Mouse (Mus musculus) kidney, embryonic 15.5 days (tissue): ENCODE measurements around the gene Mapkapk2. TPM values are rescaled to one million over a fixed set of nuclear protein-coding genes. Genes with fewer than 3 reads are reported as not detected.

Source experiments
- ATAC-seq: fragments of 200-750 bp; cut with Nextera tagmentation; replicated peaks from 2 replicates; pipeline ENCODE4 v1.8.0; 2017; ENCODE audit warnings: moderate TSS enrichment; ENCODE audit not compliant: low FRiP score
- H3K27ac ChIP-seq: fragments of 300-500 bp; sonication (generic); 2 replicates; pipeline ENCODE4 v1.5.1; 2015; ENCODE audit warnings: mild to moderate bottlenecking, inconsistent platforms
- H3K27me3 ChIP-seq: fragments of 300-500 bp; sonication (generic); 2 replicates; pipeline ENCODE4 v1.6.1; 2015; ENCODE audit warnings: inconsistent platforms
- H3K36me3 ChIP-seq: fragments of 300-500 bp; sonication (generic); 2 replicates; pipeline ENCODE4 v1.6.1; 2015; ENCODE audit warnings: inconsistent platforms
- H3K4me1 ChIP-seq: fragments of 300-500 bp; sonication (generic); 2 replicates; pipeline ENCODE4 v1.6.1; 2015; ENCODE audit warnings: inconsistent platforms
- H3K4me2 ChIP-seq: fragments of 300-500 bp; sonication (generic); 2 replicates; pipeline ENCODE4 v1.6.1; 2015; ENCODE audit warnings: moderate library complexity, mild to moderate bottlenecking, inconsistent platforms
- H3K4me3 ChIP-seq: fragments of 300-500 bp; sonication (generic); replicated peaks from 2 replicates; pipeline ENCODE4 v1.5.1; 2015; ENCODE audit warnings: mild to moderate bottlenecking, inconsistent platforms
- H3K9ac ChIP-seq: fragments of 300-500 bp; sonication (generic); 2 replicates; pipeline ENCODE4 v1.6.1; 2015; ENCODE audit warnings: mild to moderate bottlenecking, inconsistent platforms
- H3K9me3 ChIP-seq: fragments of 300-500 bp; sonication (generic); replicated peaks from 2 replicates; pipeline ENCODE4 v1.6.1; 2016; ENCODE audit warnings: inconsistent platforms
- WGBS: fragments of 180-500 bp; shearing (Covaris S2); methylation state at CpG from one replicate; pipeline ENCODE4 v1.1.7; 2015; ENCODE audit warnings: mixed read lengths; 5-methylcytosine and 5-hydroxymethylcytosine counted together
- polyA plus RNA-seq: library from polyadenylated mRNA; unstranded; fragments of >200 nt; fragmentation: Nextera tagmentation; extraction: Ambion mirVana; gene quantifications from 2 replicates; pipeline ENCODE4 v1.2.1, GENCODE M21; 2015

Gene Mapkapk2
- polyA plus RNA-seq, 1 experiment from 2014 or later, result 49.3 TPM

DNA sequence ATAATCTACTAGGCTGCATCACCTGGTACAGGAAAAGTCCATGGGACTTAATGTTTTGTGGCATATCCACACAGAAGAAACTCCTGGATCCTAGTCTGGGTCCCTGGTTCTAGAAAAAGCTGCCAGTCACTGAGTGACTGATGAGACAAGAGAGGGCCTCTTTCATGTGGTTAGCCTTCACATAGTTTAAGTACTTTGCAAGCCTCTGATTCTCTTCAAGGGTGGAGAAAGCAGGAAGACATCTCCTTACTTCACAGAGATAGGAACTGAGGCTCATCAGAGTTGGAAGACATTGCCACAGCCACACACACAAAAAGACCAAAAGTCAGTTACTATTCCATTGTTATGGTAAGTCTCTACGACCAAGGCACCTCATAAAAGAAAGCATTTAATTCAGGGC is 91.6 kb downstream of the Mapkapk2 start:
- Histone ChIP-seq H3K36me3 (no peaks in the 10 kb centered on the region), H3K27me3 (no peaks in the 10 kb centered on the region), H3K4me2 (no peak overlapping the region), H3K27ac (no peak overlapping the region), H3K4me3 (no peak overlapping the region), H3K4me1 (peaks cover 6% of the 10 kb centered on the region; the same call in 1 of the 2 replicates), H3K9ac (no peak overlapping the region), H3K9me3 (no peaks in the 10 kb centered on the region)
- no peak for ATAC-seq
- 85% methylated on average over 1 of the region's 1 CpGs for WGBS

Other genes with a start within 250 kb of the Mapkapk2 start
- gene Fcmr, start 232.2 kb downstream of the Mapkapk2 start, polyA plus RNA-seq, result 0.47 TPM in 1 of 2 replicates, not detected in the other
- gene Il24, start 210.4 kb downstream of the Mapkapk2 start, polyA plus RNA-seq, result 0.13 TPM in 1 of 2 replicates, not detected in the other
- not detected in 2 replicates for gene Il20, start 186.4 kb downstream of the Mapkapk2 start, polyA plus RNA-seq
- gene Il19, start 157.7 kb downstream of the Mapkapk2 start, polyA plus RNA-seq, result 0.18 TPM in 1 of 2 replicates, not detected in the other
- not detected in 2 replicates for gene Il10, start 78.0 kb downstream of the Mapkapk2 start, polyA plus RNA-seq
- gene Dyrk3, start 40.5 kb upstream of the Mapkapk2 start, polyA plus RNA-seq, result 5.2 and 6.8 TPM in 2 replicates
- 61.4 and 68.2 TPM in 2 replicates for gene Eif2d, start 55.4 kb upstream of the Mapkapk2 start, polyA plus RNA-seq
- 2.8 and 2.9 TPM in 2 replicates for gene Rassf5, start 147.4 kb upstream of the Mapkapk2 start, polyA plus RNA-seq
- gene Ikbke, start 181.8 kb upstream of the Mapkapk2 start, polyA plus RNA-seq, result 3.2 and 4.0 TPM in 2 replicates